Mouse (Mus musculus) myocyte (in vitro differentiated cells): ENCODE data around the gene Qk.

Source experiments
- E2F4 ChIP-seq: IDR thresholded peaks from one replicate; pipeline ENCODE4 v1.6.1; 2011; ENCODE audit warnings: mild to moderate bottlenecking, control low read depth, moderate library complexity; ENCODE audit not compliant: insufficient read depth
- POLR2A ChIP-seq: IDR thresholded peaks from one replicate; pipeline ENCODE4 v1.6.1; 2011; ENCODE audit warnings: low read depth, mild to moderate bottlenecking, control low read depth, moderate library complexity; ENCODE audit not compliant: insufficient read length
- TCF12 ChIP-seq: IDR thresholded peaks from one replicate; pipeline ENCODE4 v1.6.1; 2011; ENCODE audit warnings: mild to moderate bottlenecking, control low read depth; ENCODE audit not compliant: poor library complexity, insufficient read depth, severe bottlenecking

- TF ChIP-seq TCF12 (no peak), E2F4 (no peak), POLR2A (no peak)
Measured at GRCm38 (mm10) chr17:10187431-10188020, 132.1 kb downstream of the Qk start.
